Mouse (Mus musculus) heart, adult 2 months (tissue): ENCODE measurements around the gene Nxpe4. TPM values are rescaled to one million over a fixed set of nuclear protein-coding genes. Genes with fewer than 3 reads are reported as not detected.

ENCODE experiments used
- DNase-seq, 2 experiments: peaks; one replicate each; pipeline ENCODE4 v3.0.0; 2021
- H3K27ac ChIP-seq: fragments of 200-600 bp; 2 replicates; pipeline ENCODE4 v1.8.1; 2022
- H3K27me3 ChIP-seq: fragments of 200-500 bp; 2 replicates; pipeline ENCODE4 v1.6.1; 2012; ENCODE audit warnings: mild to moderate bottlenecking, low read length, inconsistent platforms, mixed read lengths; ENCODE audit not compliant: control insufficient read depth, insufficient read depth
- H3K36me3 ChIP-seq: fragments of 200-500 bp; 2 replicates; pipeline ENCODE4 v1.6.1; 2012; ENCODE audit warnings: low read length, inconsistent platforms; ENCODE audit not compliant: control insufficient read depth, insufficient read depth
- H3K4me1 ChIP-seq: fragments of 200-500 bp; 2 replicates; pipeline ENCODE4 v1.6.1; 2011; ENCODE audit warnings: low read length; ENCODE audit not compliant: control insufficient read depth, insufficient read depth
- H3K4me3 ChIP-seq: fragments of 200-600 bp; 2 replicates; pipeline ENCODE4 v1.8.1; 2022
- H3K79me2 ChIP-seq: fragments of 200-500 bp; replicated peaks from 2 replicates; pipeline ENCODE4 v1.6.1; 2012; ENCODE audit warnings: mild to moderate bottlenecking, inconsistent platforms, low read length, moderate library complexity, mixed read lengths; ENCODE audit not compliant: control insufficient read depth, insufficient read depth
- H3K9ac ChIP-seq: fragments of 200-500 bp; 2 replicates; pipeline ENCODE4 v1.6.1; 2012; ENCODE audit warnings: low read depth, mild to moderate bottlenecking, control low read depth, inconsistent platforms, low read length, mixed read lengths
- CTCF ChIP-seq: fragments of 200-600 bp; IDR thresholded peaks from 2 replicates; pipeline ENCODE4 v1.8.1; 2022; ENCODE audit warnings: antibody characterized with exemption, mild to moderate bottlenecking, moderate library complexity
- EP300 ChIP-seq: fragments of 200-500 bp; IDR thresholded peaks from 2 replicates; pipeline ENCODE4 v1.6.1; 2011; ENCODE audit warnings: low read depth, low read length, control low read depth; ENCODE audit not compliant: insufficient read depth
- POLR2A ChIP-seq: fragments of 200-500 bp; IDR thresholded peaks from 2 replicates; pipeline ENCODE4 v1.6.1; 2011; ENCODE audit warnings: mild to moderate bottlenecking, low read depth, low read length, control low read depth; ENCODE audit not compliant: insufficient read depth
- WGBS: fragments of 180-500 bp; shearing (Covaris S2); methylation state at CpG from one replicate; pipeline ENCODE4 v1.1.7; 2018; 5-methylcytosine and 5-hydroxymethylcytosine counted together
- intact Hi-C: fragments of 180-260 bp; cut with DNase I; formaldehyde crosslinking; loops from one replicate; pipeline ENCODE4 v1.15.1; 2025
- polyA plus RNA-seq: library from polyadenylated mRNA; depleted of rRNA; stranded (reverse); fragments of >200 nt; gene quantifications from 2 replicates; pipeline ENCODE4 v1.2.3, GENCODE M21; 2012
- total RNA-seq, 2 experiments: library from RNA; stranded (reverse); gene quantifications; 2 replicates each; pipeline ENCODE4 v1.2.3; 2021

Gene Nxpe4
- total and polyA plus RNA-seq, 3 experiments, result 2.9 to 7.8 (median 6.5) TPM

DNA sequence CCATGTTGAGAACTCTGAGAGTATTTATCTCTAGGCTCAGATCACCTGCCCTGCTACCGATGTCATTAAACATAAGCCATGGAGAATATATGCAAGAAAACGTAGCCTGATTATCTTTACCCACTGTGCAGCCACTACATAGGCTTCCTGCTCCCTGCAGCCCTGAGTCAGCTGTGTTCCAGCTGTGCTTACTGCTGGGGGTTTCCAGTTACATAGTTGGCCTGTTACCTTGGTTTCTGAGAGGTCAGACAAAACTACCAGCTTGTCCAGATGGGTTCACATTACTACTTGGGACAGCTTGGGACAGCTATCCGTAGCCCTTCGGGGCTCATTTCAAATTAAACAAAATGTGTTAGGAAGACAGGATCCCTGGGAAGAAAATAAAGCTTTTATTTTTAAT is 192.3 kb downstream of the Nxpe4 start:
- no peak overlapping the region for H3K9ac ChIP-seq
- TF ChIP-seq CTCF, result no peak
- no peaks in the 10 kb centered on the region for H3K27me3 ChIP-seq
- no peak for DNase-seq
- H3K27ac ChIP-seq, result peak overlapping the region; percentile 91
- 49% methylated on average over 4 of the region's 4 CpGs for WGBS
- H3K79me2 ChIP-seq, result peaks cover 2% of the 10 kb centered on the region; the same call in 1 of the 2 replicates
- H3K4me3 ChIP-seq, result no peak overlapping the region
- H3K36me3 ChIP-seq, result peaks cover 23% of the 10 kb centered on the region
- peaks cover 21% of the 10 kb centered on the region for H3K4me1 ChIP-seq
- intact Hi-C loops, result loop anchor here (1.0 kb wide), 1 partner anchor 51 kb away; no protein-coding TSS in a partner anchor

DNA sequence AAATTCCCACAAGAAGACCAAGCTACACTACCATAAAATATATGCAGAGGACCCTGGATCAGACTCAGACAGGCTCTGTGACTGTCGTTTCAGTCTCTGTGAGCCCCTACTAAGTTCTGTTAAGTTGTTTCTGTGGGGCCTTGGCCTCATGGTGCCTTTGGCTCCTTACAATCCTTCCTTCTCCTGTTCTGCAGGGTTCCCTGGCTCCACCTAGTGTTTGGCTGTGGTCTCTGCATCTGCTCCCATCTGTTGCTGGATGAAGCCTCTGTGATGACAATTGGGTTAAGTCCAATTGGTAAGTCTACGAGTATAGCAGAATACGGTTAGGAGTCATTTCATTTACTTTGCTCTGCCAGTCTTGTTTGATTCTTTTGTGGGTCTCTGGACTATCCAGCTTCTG is 193.0 kb downstream of the Nxpe4 start:
- WGBS, result 20% methylated on average over 3 of the region's 3 CpGs
- peaks cover 21% of the 10 kb centered on the region for H3K4me1 ChIP-seq
- intact Hi-C loops, result loop anchor here (1.0 kb wide), 2 partner anchors 51 to 88 kb away; no protein-coding TSS in a partner anchor
- peak overlapping the region; percentile 91 for H3K27ac ChIP-seq
- H3K4me3 ChIP-seq, result no peak overlapping the region
- TF ChIP-seq EP300 (peak; percentile 90; the same call in 1 of the 2 replicates), CTCF (no peak; the same call in 1 of the 2 replicates)
- H3K9ac ChIP-seq, result no peak overlapping the region
- H3K36me3 ChIP-seq, result peaks cover 22% of the 10 kb centered on the region
- peaks cover 2% of the 10 kb centered on the region; the same call in 1 of the 2 replicates for H3K79me2 ChIP-seq
- DNase-seq, result peak; percentile 79 to 81
- H3K27me3 ChIP-seq, result no peaks in the 10 kb centered on the region

DNA sequence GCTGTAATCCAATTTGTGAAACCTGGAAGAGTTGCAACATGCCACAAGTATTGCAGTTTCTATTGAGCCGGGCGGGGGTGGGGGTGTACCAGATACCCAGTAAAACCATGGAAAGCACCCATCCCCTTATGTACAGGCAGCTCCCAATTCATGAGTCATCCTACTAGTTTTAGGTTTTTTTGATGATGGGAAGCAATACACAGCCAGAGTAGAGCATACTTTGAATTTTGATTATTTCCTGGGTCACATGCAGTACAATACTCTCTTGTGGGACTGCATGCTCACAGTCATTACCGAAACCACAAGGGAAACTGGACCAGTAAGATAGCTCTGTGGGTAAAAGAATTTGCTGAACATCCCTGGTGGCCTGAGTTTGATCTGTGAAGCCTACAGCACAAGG is 195.3 kb downstream of the Nxpe4 start:
- Histone ChIP-seq H3K36me3 (peaks cover 8% of the 10 kb centered on the region), H3K27me3 (no peaks in the 10 kb centered on the region), H3K27ac (no peak overlapping the region), H3K9ac (no peak overlapping the region), H3K79me2 (0 out of 2 replicates have a peak, but pooled peaks cover 2% of the 10 kb centered on the region), H3K4me3 (no peak overlapping the region), H3K4me1 (peaks cover 12% of the 10 kb centered on the region)
- TF ChIP-seq POLR2A (no peak), CTCF (no peak), EP300 (no peak)
- no peak for DNase-seq
- intact Hi-C loops, result no loop called here
- WGBS, result 83% methylated on average over 3 of the region's 3 CpGs

DNA sequence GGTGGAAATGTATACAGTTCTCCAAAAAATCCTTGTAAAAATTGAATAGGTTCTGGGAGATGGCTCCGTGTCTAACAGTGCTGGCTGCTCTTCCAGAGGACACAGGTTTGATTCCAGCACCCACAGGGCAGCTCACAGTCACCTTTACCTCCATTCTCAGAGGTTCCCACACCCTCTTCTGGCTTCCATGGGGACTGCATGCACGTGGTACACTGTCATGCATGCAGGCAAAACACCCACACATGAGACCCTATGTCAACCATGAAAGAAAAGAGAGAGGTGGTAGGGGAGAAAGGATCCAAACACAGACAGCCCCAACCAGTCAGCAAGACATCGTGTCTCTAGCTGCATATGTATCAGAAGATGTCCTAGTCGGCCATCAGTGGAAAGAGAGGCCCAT is 199.0 kb downstream of the Nxpe4 start:
- TF ChIP-seq CTCF, result peak; percentile 46
- no peak for TF ChIP-seq POLR2A
- TF ChIP-seq EP300, result no peak
- WGBS, result 71% methylated on average over 4 of the region's 4 CpGs
- no peaks in the 10 kb centered on the region for H3K36me3 ChIP-seq
- H3K79me2 ChIP-seq, result 0 out of 2 replicates have a peak, but pooled peaks cover 2% of the 10 kb centered on the region
- H3K4me3 ChIP-seq, result no peak overlapping the region
- H3K27me3 ChIP-seq, result no peaks in the 10 kb centered on the region
- no peak overlapping the region for H3K9ac ChIP-seq
- intact Hi-C loops, result no loop called here
- DNase-seq, result no peak
- no peak overlapping the region for H3K27ac ChIP-seq
- no peaks in the 10 kb centered on the region for H3K4me1 ChIP-seq

DNA sequence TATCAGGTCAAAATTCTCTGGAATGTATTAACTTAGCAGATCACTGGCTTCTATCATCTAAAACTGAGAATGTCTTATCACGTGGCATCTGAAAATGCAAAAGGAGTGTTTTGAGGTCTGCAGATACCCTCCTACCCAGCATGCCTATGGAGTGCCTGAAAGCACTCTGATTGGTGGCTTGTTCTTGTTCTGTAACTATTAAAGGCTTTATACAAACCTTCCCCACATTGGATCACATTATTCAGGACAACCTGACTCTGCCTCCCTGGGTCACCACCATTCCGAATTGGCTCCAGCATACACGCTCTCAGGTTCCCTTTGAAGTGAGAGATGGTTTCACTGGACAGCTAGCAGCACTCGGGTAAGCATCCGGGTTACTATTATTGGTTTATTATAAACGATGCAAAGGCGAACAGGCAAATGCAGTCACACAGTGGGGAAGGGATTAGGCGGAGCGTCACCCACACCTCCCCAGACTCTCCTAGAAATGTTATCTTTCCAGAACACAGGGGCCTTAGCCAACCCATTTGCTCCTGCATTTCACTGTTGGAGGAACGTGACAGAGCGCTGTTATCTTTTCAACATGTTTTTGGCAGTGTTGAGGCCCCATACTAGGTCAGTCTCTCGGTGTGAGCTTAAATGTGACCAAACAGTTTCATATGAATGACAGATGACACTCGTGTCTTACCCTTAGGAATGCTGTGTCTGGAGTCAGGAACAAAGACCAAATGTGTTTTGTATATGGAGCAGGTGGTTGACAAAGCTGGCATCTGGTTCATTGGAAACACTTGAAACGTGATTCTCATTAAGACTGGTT is 200.2 kb downstream of the Nxpe4 start:
- Histone ChIP-seq H3K36me3 (no peaks in the 10 kb centered on the region), H3K27ac (no peak overlapping the region), H3K79me2 (0 out of 2 replicates have a peak, but pooled peaks cover 2% of the 10 kb centered on the region), H3K9ac (no peak overlapping the region), H3K27me3 (no peaks in the 10 kb centered on the region), H3K4me3 (no peak overlapping the region), H3K4me1 (no peaks in the 10 kb centered on the region)
- WGBS, result 51% methylated on average over 14 of the region's 14 CpGs
- intact Hi-C loops, result no loop called here
- no peak for DNase-seq
- TF ChIP-seq EP300 (no peak), POLR2A (no peak), CTCF (no peak)

DNA sequence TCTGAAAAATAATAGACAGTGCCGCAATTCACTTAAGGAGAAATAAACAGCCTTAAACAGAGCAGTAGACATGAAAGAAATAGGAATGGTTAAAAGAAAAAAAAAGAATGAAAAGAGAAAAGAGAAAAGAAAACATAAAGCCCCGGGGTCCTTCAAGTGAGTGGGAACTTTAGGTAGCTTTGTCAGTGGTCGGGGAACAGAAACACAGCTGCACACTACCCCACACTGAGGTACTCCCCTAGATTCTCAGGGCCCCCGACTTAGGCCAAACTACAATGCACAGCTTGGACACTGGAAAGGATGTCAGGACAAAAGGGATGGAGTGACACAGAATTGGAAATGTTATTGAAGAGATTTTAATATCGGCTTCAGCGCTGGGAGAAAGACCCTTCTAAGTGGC is 200.9 kb downstream of the Nxpe4 start:
- H3K36me3 ChIP-seq, result no peaks in the 10 kb centered on the region
- TF ChIP-seq POLR2A (no peak), CTCF (no peak), EP300 (no peak)
- H3K79me2 ChIP-seq, result 0 out of 2 replicates have a peak, but pooled peaks cover 2% of the 10 kb centered on the region
- no peak overlapping the region for H3K4me3 ChIP-seq
- H3K9ac ChIP-seq, result no peak overlapping the region
- H3K27ac ChIP-seq, result no peak overlapping the region
- intact Hi-C loops, result no loop called here
- DNase-seq, result no peak
- WGBS, result 94% methylated on average over 6 of the region's 6 CpGs
- H3K27me3 ChIP-seq, result no peaks in the 10 kb centered on the region
- H3K4me1 ChIP-seq, result no peaks in the 10 kb centered on the region
